Mouse (Mus musculus) ES-E14 (cell line): ENCODE data around the gene Myl7.

ENCODE experiments used
- MAFK ChIP-seq: IDR thresholded peaks from 2 replicates; pipeline ENCODE4 v1.6.1; 2014; ENCODE audit warnings: mild to moderate bottlenecking, low read depth, low read length, inconsistent platforms; ENCODE audit not compliant: insufficient read depth
- ZC3H11A ChIP-seq: IDR thresholded peaks from 2 replicates; pipeline ENCODE4 v1.6.1; 2012; ENCODE audit warnings: low read depth, mild to moderate bottlenecking, inconsistent platforms, low read length, borderline replicate concordance
- ZNF384 ChIP-seq: IDR thresholded peaks from 2 replicates; pipeline ENCODE4 v1.6.1; 2012; ENCODE audit warnings: low read depth, low read length, inconsistent platforms

DNA sequence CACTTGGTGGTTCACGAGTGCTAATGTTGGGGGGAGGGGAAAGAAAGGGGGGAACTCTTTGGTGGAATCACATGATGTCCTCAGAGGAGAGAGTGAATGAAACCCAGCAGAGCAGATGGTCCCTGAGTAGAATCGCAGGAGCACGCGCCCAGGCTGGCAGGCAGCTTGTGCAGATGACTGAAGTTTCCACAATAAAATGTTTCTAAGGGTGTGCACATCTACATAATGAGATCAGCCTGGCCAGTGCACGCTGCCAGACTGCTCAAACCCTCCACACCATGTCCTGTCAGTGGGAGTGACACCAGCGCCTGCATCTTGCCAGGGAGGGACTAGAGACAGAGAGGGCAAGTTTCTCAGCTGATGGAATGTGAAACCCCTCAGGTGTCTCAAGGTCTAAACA, 49.8 kb downstream of the Myl7 start:
- TF ChIP-seq MAFK (no peak), ZNF384 (no peak), ZC3H11A (no peak)
